Mouse (Mus musculus) C2C12 (cell line): ENCODE measurements at regions not wholly inside any gene's neighbourhood (a gene's known extent, or its start where the extent isn't known, plus 50 kb on each side); places are given as distances from the start of the nearest gene placed in this dataset.

Source experiments
- CEBPB ChIP-seq: IDR thresholded peaks from one replicate; pipeline ENCODE4 v1.6.1; 2011; ENCODE audit warnings: low read depth, mild to moderate bottlenecking, control low read depth, moderate library complexity
- CTCF ChIP-seq: IDR thresholded peaks from one replicate; pipeline ENCODE4 v1.5.1; 2011; ENCODE audit not compliant: control insufficient read depth, insufficient read depth, insufficient read length
- FOSL1 ChIP-seq: IDR thresholded peaks from one replicate; pipeline ENCODE4 v1.8.0; 2011; ENCODE audit warnings: mild to moderate bottlenecking, low read length; ENCODE audit not compliant: poor library complexity, insufficient read depth, severe bottlenecking
- MAX ChIP-seq: IDR thresholded peaks from one replicate; pipeline ENCODE4 v1.6.1; 2011; ENCODE audit warnings: mild to moderate bottlenecking, control low read depth
- MYOD1 ChIP-seq: IDR thresholded peaks from one replicate; pipeline ENCODE4 v1.6.1; 2011; ENCODE audit warnings: low read depth; ENCODE audit not compliant: control insufficient read depth, insufficient read length
- USF1 ChIP-seq: IDR thresholded peaks from one replicate; pipeline ENCODE4 v1.6.1; 2011; ENCODE audit warnings: low read depth, mild to moderate bottlenecking, control low read depth, moderate library complexity

DNA sequence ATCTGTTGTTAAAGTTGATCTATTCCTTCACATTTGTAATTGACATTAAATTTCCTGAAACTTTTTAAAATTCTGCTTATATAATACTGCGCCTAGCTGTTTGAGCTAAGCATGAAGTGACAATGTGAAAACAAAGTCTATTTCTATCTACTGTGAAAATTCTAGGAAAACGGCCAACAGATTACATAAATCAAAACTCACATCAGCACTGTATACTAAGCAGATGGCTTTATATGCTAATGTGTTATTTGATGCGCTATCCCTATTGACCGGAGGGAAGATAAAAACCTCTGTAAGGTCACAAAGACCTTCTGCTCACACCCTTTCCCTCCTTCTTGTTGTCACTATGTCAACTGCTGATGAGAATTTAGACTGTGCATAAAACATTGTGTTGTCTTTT, 357.7 kb downstream of the Plod2 start:
- TF ChIP-seq CTCF: no peak
- no peak for TF ChIP-seq USF1
- TF ChIP-seq MYOD1: no peak
- TF ChIP-seq MAX: no peak
- TF ChIP-seq CEBPB: no peak
- no peak for TF ChIP-seq FOSL1
